Mouse (Mus musculus): ENCODE results near the gene Slc27a3. TPM values are rescaled to one million over a fixed set of nuclear protein-coding genes. Genes with fewer than 3 reads are reported as not detected.

Gene Slc27a3
- polyA plus RNA-seq (2015; fragmentation: Illumina TruSeq; extraction: RNeasy Lipid Tissue Mini Kit (QIAGEN cat#74804); ENCODE audit: insufficient read depth, low replicate concordance): 3.6 TPM

DNA sequence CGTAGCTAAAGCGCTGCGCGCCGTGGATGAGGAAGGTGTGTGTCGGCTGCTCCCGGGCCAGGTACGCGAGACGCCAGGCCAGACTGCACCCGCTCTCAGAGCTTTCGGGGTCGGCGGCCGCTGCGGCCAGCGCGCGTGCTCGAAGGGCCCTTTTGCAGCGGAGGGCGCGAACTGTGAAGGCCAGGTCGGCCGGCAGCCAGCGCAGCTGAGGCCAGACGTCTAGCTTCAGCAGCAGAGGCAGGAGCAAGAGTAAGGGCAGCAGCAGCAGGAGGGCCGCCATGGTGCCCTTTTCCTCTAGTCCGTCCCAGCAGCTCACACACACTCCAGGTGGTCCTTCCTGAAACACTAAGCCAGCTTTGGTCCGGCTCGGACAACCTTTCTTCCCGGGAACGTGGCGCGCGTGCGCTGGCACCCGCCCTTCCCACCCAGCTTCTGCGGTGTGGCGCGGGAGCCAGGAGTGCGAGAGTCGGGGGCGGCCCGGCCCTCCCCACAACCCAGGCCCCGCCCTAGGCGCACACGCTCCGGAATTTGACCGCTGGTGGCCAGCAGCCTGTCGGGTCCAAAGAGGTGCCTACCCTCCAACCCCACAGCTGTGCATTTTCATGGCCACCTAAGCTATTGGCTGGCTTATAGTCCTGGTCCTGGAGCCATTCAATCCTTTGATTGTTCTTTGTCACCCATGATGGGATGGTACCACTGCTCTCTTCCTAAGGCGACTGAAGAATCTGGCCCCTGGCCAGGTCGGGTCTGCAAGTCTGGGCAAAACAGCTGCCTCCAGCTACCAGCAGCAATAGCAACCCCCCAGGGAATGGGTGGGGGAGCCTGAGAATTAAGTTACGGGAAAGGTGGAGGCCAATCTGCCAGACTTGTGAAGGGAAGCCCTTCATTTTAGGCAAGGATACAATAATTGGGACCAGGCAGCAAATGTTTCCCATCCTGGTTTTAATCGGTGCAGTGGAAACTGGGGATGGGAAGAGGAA is at the start of gene Slc27a3:
TSS of gene Slc27a3 (minus strand) at position 428 of the 980 bp plus-strand sequence.

DNA sequence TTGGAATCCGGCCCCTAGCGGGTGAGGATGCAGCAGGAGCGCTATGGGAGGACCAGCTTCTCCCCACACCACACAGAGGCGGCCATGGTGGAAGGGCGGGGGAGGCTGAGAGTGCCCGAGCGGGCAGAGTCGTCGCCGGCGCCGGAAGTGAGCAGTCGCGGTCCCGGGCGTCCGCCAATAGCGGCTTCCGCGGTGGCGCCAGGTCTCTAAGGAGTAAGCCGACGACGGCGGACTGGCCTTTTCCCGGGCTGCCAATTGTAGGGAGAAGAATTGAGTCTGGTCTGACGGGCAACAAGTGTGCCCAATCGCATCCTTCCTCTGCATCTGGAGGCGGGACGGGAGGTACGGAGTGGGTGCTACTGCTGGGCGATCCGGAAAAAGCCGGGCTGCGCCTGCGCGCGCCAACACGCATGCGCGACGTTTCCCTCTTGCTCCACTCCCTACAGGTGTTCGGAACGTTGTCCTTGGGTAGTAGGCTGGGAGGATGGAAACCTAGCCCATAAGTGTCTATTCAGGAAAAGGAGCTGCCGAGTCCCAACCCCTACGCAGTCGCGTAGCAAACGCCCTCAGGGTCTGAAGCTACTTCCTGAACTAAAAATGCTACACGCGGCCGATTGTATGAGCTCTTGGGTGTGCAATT is 43.8 kb upstream of the Slc27a3 start, which contains the start of gene Ints3:
TSS of gene Ints3 (minus strand) at position 242 of the 640 bp plus-strand sequence.

Other genes with a start within 250 kb of the Slc27a3 start
- 14,060 TPM for gene Rps27, start 176.3 kb downstream of the Slc27a3 start, polyA plus RNA-seq (2015; fragmentation: Illumina TruSeq; extraction: RNeasy Lipid Tissue Mini Kit (QIAGEN cat#74804); ENCODE audit: insufficient read depth, low replicate concordance)
- gene Rab13, start 176.2 kb downstream of the Slc27a3 start, polyA plus RNA-seq (2015; fragmentation: Illumina TruSeq; extraction: RNeasy Lipid Tissue Mini Kit (QIAGEN cat#74804); ENCODE audit: insufficient read depth, low replicate concordance): 13.1 TPM
- gene Jtb, start 158.3 kb downstream of the Slc27a3 start, polyA plus RNA-seq (2015; fragmentation: Illumina TruSeq; extraction: RNeasy Lipid Tissue Mini Kit (QIAGEN cat#74804); ENCODE audit: insufficient read depth, low replicate concordance): 132 TPM
- 0.46 TPM for gene Creb3l4, start 146.4 kb downstream of the Slc27a3 start, polyA plus RNA-seq (2015; fragmentation: Illumina TruSeq; extraction: RNeasy Lipid Tissue Mini Kit (QIAGEN cat#74804); ENCODE audit: insufficient read depth, low replicate concordance)
- gene Slc39a1, start 141.8 kb downstream of the Slc27a3 start, polyA plus RNA-seq (2015; fragmentation: Illumina TruSeq; extraction: RNeasy Lipid Tissue Mini Kit (QIAGEN cat#74804); ENCODE audit: insufficient read depth, low replicate concordance): 66.4 TPM
- 98.9 TPM for gene Crtc2, start 135.8 kb downstream of the Slc27a3 start, polyA plus RNA-seq (2015; fragmentation: Illumina TruSeq; extraction: RNeasy Lipid Tissue Mini Kit (QIAGEN cat#74804); ENCODE audit: insufficient read depth, low replicate concordance)
- 39.4 TPM for gene Dennd4b, start 124.8 kb downstream of the Slc27a3 start, polyA plus RNA-seq (2015; fragmentation: Illumina TruSeq; extraction: RNeasy Lipid Tissue Mini Kit (QIAGEN cat#74804); ENCODE audit: insufficient read depth, low replicate concordance)
- gene Gatad2b, start 96.8 kb downstream of the Slc27a3 start, polyA plus RNA-seq (2015; fragmentation: Illumina TruSeq; extraction: RNeasy Lipid Tissue Mini Kit (QIAGEN cat#74804); ENCODE audit: insufficient read depth, low replicate concordance): 33.2 TPM
- 30.3 TPM for gene Ints3, start 43.7 kb upstream of the Slc27a3 start, polyA plus RNA-seq (2015; fragmentation: Illumina TruSeq; extraction: RNeasy Lipid Tissue Mini Kit (QIAGEN cat#74804); ENCODE audit: insufficient read depth, low replicate concordance)
- 11.0 TPM for gene Npr1, start 75.9 kb upstream of the Slc27a3 start, polyA plus RNA-seq (2015; fragmentation: Illumina TruSeq; extraction: RNeasy Lipid Tissue Mini Kit (QIAGEN cat#74804); ENCODE audit: insufficient read depth, low replicate concordance)
- gene Ilf2, start 86.2 kb upstream of the Slc27a3 start, polyA plus RNA-seq (2015; fragmentation: Illumina TruSeq; extraction: RNeasy Lipid Tissue Mini Kit (QIAGEN cat#74804); ENCODE audit: insufficient read depth, low replicate concordance): 92.2 TPM
- 82.6 TPM for gene Snapin, start 101.1 kb upstream of the Slc27a3 start, polyA plus RNA-seq (2015; fragmentation: Illumina TruSeq; extraction: RNeasy Lipid Tissue Mini Kit (QIAGEN cat#74804); ENCODE audit: insufficient read depth, low replicate concordance)
- gene Chtop, start 119.6 kb upstream of the Slc27a3 start, polyA plus RNA-seq (2015; fragmentation: Illumina TruSeq; extraction: RNeasy Lipid Tissue Mini Kit (QIAGEN cat#74804); ENCODE audit: insufficient read depth, low replicate concordance): 185 TPM
- gene S100a1, start 124.5 kb upstream of the Slc27a3 start, polyA plus RNA-seq (2015; fragmentation: Illumina TruSeq; extraction: RNeasy Lipid Tissue Mini Kit (QIAGEN cat#74804); ENCODE audit: insufficient read depth, low replicate concordance): 21.1 TPM
- gene S100a13, start 124.5 kb upstream of the Slc27a3 start, polyA plus RNA-seq (2015; fragmentation: Illumina TruSeq; extraction: RNeasy Lipid Tissue Mini Kit (QIAGEN cat#74804); ENCODE audit: insufficient read depth, low replicate concordance): 60.2 TPM
- gene S100a14, start 136.9 kb upstream of the Slc27a3 start, polyA plus RNA-seq (2015; fragmentation: Illumina TruSeq; extraction: RNeasy Lipid Tissue Mini Kit (QIAGEN cat#74804); ENCODE audit: insufficient read depth, low replicate concordance): 0.93 TPM
- 14.6 TPM for gene S100a16, start 147.3 kb upstream of the Slc27a3 start, polyA plus RNA-seq (2015; fragmentation: Illumina TruSeq; extraction: RNeasy Lipid Tissue Mini Kit (QIAGEN cat#74804); ENCODE audit: insufficient read depth, low replicate concordance)
- gene S100a3, start 170.6 kb upstream of the Slc27a3 start, polyA plus RNA-seq (2015; fragmentation: Illumina TruSeq; extraction: RNeasy Lipid Tissue Mini Kit (QIAGEN cat#74804); ENCODE audit: insufficient read depth, low replicate concordance): 0.79 TPM
- not detected for gene S100a2, start 200.3 kb upstream of the Slc27a3 start, polyA plus RNA-seq (2015; fragmentation: Illumina TruSeq; extraction: RNeasy Lipid Tissue Mini Kit (QIAGEN cat#74804); ENCODE audit: insufficient read depth, low replicate concordance)
- not detected for gene Gm42674, start 212.0 kb upstream of the Slc27a3 start, polyA plus RNA-seq (2015; fragmentation: Illumina TruSeq; extraction: RNeasy Lipid Tissue Mini Kit (QIAGEN cat#74804); ENCODE audit: insufficient read depth, low replicate concordance)
- 475 TPM for gene S100a4, start 213.8 kb upstream of the Slc27a3 start, polyA plus RNA-seq (2015; fragmentation: Illumina TruSeq; extraction: RNeasy Lipid Tissue Mini Kit (QIAGEN cat#74804); ENCODE audit: insufficient read depth, low replicate concordance)
- gene S100a5, start 218.6 kb upstream of the Slc27a3 start, polyA plus RNA-seq (2015; fragmentation: Illumina TruSeq; extraction: RNeasy Lipid Tissue Mini Kit (QIAGEN cat#74804); ENCODE audit: insufficient read depth, low replicate concordance): not detected
- gene S100a6, start 222.9 kb upstream of the Slc27a3 start, polyA plus RNA-seq (2015; fragmentation: Illumina TruSeq; extraction: RNeasy Lipid Tissue Mini Kit (QIAGEN cat#74804); ENCODE audit: insufficient read depth, low replicate concordance): 257 TPM